Mouse (Mus musculus) brown adipose tissue, adult 24 weeks (tissue): ENCODE measurements around the gene Poc1b. TPM values are rescaled to one million over a fixed set of nuclear protein-coding genes. Genes with fewer than 3 reads are reported as not detected.

ENCODE experiments used
- H3K27ac ChIP-seq: fragments of 200-500 bp; replicated peaks from 2 replicates; pipeline ENCODE4 v1.5.1; 2012; ENCODE audit warnings: low read depth, mild to moderate bottlenecking, low read length
- H3K4me1 ChIP-seq: fragments of 200-500 bp; 2 replicates; pipeline ENCODE4 v1.6.1; 2012; ENCODE audit warnings: low read length, mixed read lengths; ENCODE audit not compliant: control insufficient read depth, insufficient read depth, insufficient read length
- H3K4me3 ChIP-seq: fragments of 200-500 bp; 2 replicates; pipeline ENCODE4 v1.5.1; 2012; ENCODE audit warnings: low read depth, mild to moderate bottlenecking, low read length, moderate library complexity; ENCODE audit not compliant: insufficient read depth
- polyA plus RNA-seq: library from polyadenylated mRNA; stranded (reverse); fragments of >200 nt; gene quantifications from 2 replicates; pipeline ENCODE4 v1.2.4, GENCODE M21; 2012; ENCODE audit not compliant: missing spikeins, insufficient read depth, insufficient read length

The Poc1b gene
- polyA plus RNA-seq, 1 experiment, result 3.1 TPM

GRCm38 (mm10) chr10:99097374-99097773 is 9.5 kb upstream of the Poc1b start:
- Histone ChIP-seq H3K27ac (no peak overlapping the region), H3K4me1 (no peaks in the 10 kb centered on the region), H3K4me3 (no peak overlapping the region)

DNA sequence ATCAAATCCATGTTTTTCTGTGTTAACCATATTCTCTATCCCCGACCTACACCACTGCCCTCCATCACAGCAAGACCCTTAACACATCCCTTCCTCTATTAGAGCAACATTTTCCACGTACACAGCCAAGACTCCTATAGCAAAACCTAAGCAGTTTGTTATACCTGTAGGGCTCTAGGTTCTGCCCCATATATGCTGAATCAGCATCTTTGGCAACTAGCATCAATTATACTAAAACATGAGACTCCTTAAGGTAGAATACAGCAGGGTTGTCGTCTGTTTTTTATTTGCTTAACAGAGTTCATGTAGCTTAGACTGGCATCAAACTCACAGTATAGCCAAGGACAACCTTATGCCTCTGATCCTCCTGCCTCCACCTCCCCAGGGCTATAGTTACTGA is 1.3 kb upstream of the Poc1b start:
- Histone ChIP-seq H3K27ac (no peak overlapping the region), H3K4me1 (no peaks in the 10 kb centered on the region), H3K4me3 (no peak overlapping the region)

DNA sequence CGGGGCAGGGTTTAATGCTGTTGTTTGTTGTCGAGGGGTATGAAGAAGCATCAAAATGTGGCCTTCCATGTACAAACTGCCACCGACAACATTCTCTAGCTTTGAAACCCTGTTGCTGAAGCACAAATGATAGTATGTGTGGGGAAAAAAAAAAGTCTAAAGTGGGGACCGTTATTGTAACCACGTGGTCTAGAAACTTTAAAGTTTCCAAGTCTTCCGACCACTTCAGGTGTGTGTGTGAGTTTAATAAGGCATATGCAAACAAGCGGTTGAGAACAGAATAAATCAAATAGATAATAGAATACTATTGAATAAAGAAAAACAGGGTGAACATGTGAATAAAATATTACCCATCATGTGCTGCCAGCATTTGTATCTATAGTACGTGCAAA is 529 bp upstream of the Poc1b start:
- no peak overlapping the region for H3K27ac ChIP-seq
- H3K4me3 ChIP-seq, result peak overlapping the region; percentile 100

DNA sequence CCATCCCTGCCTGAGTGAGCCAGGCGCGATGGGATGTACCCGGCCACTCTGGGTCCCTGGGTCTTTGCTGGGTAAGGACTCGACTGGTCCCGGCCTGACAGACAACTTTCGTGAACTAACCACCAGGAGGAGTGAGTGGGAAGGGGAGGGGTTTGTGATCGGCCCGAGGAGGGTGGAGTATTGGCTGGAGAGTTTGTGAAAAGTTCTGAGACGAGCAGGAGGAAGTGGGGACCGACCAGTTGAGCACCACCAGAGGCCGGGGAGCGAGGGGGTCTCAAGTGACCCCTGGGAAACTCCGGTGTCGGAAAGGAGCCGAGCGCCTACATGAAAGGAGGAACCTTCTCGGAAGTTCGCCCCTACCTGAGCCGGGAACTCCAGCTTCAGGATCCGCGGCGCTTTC is 1.1 kb downstream of the Poc1b start, which contains the start of gene Galnt4:
Gene Galnt4, plus strand, starts transcription at position 196 of the 400 bp plus-strand sequence.
- H3K27ac ChIP-seq, result peak within 1 kb of the TSS; percentile 73
- peak within 1 kb of the TSS; percentile 100 for H3K4me3 ChIP-seq
- H3K4me1 ChIP-seq, result no peaks in the 10 kb centered on the region

More for the DNA sequence above, 529 bp upstream of the Poc1b start:
- no peaks in the 10 kb centered on the region for H3K4me1 ChIP-seq

DNA sequence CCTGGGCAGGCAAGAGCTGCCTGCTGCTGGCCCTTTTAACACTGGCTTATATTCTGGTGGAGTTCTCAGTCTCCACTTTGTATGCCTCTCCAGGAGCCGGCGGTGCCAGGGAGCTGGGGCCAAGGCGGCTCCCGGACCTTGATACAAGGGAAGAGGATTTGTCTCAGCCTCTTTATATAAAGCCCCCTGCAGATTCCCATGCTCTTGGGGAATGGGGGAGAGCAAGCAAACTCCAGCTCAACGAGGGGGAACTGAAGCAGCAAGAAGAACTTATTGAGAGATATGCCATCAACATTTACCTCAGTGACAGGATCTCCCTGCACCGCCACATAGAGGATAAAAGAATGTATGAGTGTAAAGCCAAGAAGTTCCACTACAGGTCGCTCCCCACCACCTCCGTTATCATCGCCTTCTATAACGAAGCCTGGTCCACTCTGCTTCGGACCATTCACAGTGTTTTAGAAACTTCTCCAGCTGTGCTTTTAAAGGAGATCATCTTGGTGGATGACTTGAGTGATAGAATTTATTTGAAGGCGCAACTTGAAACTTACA is 1.7 kb downstream of the Poc1b start:
- H3K4me1 ChIP-seq, result no peaks in the 10 kb centered on the region
- peak overlapping the region; percentile 100 for H3K4me3 ChIP-seq
- H3K27ac ChIP-seq, result peak overlapping the region; percentile 64

GRCm38 (mm10) chr10:99113533-99113932 is 6.7 kb downstream of the Poc1b start:
- H3K4me1 ChIP-seq, result no peaks in the 10 kb centered on the region; the same call in 1 of the 2 replicates
- no peak overlapping the region for H3K27ac ChIP-seq
- H3K4me3 ChIP-seq, result no peak overlapping the region

- H3K27ac ChIP-seq, result no peak overlapping the region
- H3K4me3 ChIP-seq, result no peak overlapping the region
- no peaks in the 10 kb centered on the region; the same call in 1 of the 2 replicates for H3K4me1 ChIP-seq
Observed at GRCm38 (mm10) chr10:99114295-99114694, 7.5 kb downstream of the Poc1b start.

GRCm38 (mm10) chr10:99115471-99116236 is 8.8 kb downstream of the Poc1b start:
- Histone ChIP-seq H3K27ac (no peak overlapping the region), H3K4me3 (no peak overlapping the region), H3K4me1 (no peaks in the 10 kb centered on the region; the same call in 1 of the 2 replicates)

GRCm38 (mm10) chr10:99116237-99116632 is 9.4 kb downstream of the Poc1b start:
- Histone ChIP-seq H3K27ac (no peak overlapping the region), H3K4me1 (no peaks in the 10 kb centered on the region; the same call in 1 of the 2 replicates), H3K4me3 (no peak overlapping the region)

DNA sequence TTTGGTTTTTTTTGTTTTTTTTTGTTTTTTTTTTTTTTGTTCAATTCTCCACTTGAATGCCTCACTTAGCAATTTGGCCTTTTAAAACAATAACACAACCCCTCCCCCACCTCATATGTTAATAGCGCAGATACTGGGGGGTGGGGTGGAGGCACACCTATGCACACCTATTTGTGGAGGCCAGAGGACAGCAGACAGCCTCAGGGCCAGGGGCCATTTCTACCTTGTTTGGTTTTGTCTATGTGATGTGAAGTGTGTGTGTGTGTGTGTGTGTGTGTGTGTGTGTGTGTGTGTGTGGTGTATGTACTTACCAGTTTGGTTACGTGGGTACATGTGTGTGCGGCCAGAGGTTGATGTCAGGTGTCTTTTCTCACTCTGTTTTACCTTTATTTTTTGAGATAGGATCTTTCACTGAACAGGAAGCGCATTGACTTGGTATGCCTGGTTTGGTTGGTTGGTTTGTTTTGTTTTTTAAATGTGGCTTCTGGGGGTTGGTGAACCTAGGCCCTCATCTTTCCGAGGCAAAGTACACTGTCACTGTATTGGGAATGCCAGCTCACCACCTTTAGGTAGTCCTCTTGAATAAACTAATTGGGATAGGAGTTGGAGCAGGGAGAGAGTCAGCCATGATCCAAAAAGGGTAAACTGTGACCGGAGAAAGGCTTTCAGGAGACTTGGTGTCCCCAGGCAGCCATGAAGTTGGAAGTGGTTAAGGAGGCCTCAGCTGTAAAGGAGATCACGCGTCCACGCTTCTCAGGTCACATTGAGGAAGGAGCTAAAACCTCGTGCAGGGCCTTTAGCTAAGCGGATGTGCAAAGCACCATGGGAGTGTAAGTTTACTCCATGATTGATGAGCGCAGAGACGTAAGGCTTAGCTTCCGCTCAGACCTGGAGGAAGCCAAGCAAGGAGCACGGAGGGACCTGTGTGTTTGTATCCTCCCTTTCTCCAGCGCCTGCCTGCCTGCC is 10.1 kb downstream of the Poc1b start:
- no peaks in the 10 kb centered on the region; the same call in 1 of the 2 replicates for H3K4me1 ChIP-seq
- no peak overlapping the region for H3K27ac ChIP-seq
- no peak overlapping the region for H3K4me3 ChIP-seq

DNA sequence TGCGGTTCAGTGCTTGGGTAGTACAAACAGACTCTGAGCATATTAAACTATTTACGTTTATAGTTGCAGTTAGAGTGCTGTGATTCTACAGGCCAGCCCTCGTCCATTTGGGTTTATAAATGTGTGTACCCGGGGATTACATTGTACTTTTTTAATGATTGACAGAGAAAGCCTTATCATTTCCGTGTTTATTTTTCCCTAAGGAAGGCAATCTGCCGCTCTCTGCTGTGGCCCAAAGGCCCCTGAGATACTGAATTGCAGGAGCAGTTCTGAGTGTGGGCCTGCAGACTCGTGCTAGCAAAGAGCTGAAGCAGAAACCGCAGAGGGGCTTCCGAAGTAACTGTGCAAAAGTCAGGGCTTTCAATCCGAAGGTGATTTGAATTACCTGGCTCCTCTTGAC is 11.0 kb downstream of the Poc1b start:
- Histone ChIP-seq H3K4me3 (no peak overlapping the region), H3K4me1 (no peaks in the 10 kb centered on the region; the same call in 1 of the 2 replicates), H3K27ac (no peak overlapping the region)

GRCm38 (mm10) chr10:99118697-99119096 is 11.9 kb downstream of the Poc1b start:
- Histone ChIP-seq H3K4me3 (no peak overlapping the region), H3K27ac (no peak overlapping the region), H3K4me1 (no peaks in the 10 kb centered on the region; the same call in 1 of the 2 replicates)

GRCm38 (mm10) chr10:99119471-99119870 is 12.6 kb downstream of the Poc1b start:
- Histone ChIP-seq H3K4me1 (no peaks in the 10 kb centered on the region; the same call in 1 of the 2 replicates), H3K4me3 (no peak overlapping the region), H3K27ac (no peak overlapping the region)

- Histone ChIP-seq H3K4me1 (no peaks in the 10 kb centered on the region), H3K4me3 (no peak within 1 kb of the TSS), H3K27ac (no peak within 1 kb of the TSS)
Observed at GRCm38 (mm10) chr10:99126225-99126624, 19.4 kb downstream of the Poc1b start, which contains the start of gene Phxr2. Gene Phxr2 (minus strand): TSS chr10:99126325.

- H3K4me3 ChIP-seq, result no peak overlapping the region
- no peak overlapping the region for H3K27ac ChIP-seq
- H3K4me1 ChIP-seq, result no peaks in the 10 kb centered on the region
Observed at GRCm38 (mm10) chr10:99126954-99127353, 20.1 kb downstream of the Poc1b start.
